Mouse (Mus musculus): ENCODE data around the gene Nedd9.

DNA sequence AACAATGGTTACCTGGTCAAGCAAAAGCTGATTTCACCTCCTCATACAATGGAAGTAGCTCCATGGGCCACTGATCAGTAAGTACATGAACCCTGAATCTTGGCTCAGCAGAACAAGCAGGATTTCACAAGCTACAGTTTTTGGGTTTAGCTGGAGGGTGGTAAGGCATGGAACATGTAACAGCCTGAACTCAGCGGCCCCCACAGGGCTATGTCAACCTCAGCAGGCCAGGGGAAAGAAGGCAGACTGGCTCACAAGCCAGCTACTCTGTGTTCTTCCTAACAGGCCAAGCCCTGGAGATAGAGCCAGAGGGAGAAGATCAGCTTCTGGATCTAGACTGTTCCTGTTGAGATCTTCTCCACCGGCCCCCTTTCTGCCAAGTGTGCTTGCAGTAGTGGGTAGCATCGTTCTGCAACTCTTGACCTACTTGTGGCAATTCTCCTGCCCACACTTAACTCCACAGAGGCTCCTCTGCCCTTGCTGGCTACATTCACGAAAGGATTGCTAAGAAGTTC lies 107.2 kb downstream of the Nedd9 start:
- TF ChIP-seq POLR2A (IDR thresholded peaks at IDR 0.05; ENCODE audit: borderline replicate concordance, control insufficient read depth, low read depth, low read length) (no peak), CTCF (IDR thresholded peaks at IDR 0.05; ENCODE audit: control insufficient read depth, insufficient read depth, low read length) (no peak)

All from bone marrow, adult 2 months (tissue).